Mouse (Mus musculus): ENCODE measurements around the gene Rph3a.
"Not testable (repeated sequence)": the region's sequence is repeated elsewhere in the genome, so short reads cannot be mapped to it uniquely, and the experiment has no call there.

The Rph3a gene

GRCm38 (mm10) chr5:120906791-120907733, 102.8 kb downstream of the Rph3a start, which contains the start of gene Oas1a:
TSS of gene Oas1a (minus strand) at chr5:120907521.
- not testable (repeated sequence) for DNase-seq

- no peak for DNase-seq
Measured at GRCm38 (mm10) chr5:120902056-120902455, 107.8 kb downstream of the Rph3a start.

GRCm38 (mm10) chr5:120900666-120901065, 109.2 kb downstream of the Rph3a start:
- DNase-seq = no peak

GRCm38 (mm10) chr5:120898726-120899125, 111.2 kb downstream of the Rph3a start:
- DNase-seq = no peak

- no peak for DNase-seq
Measured at GRCm38 (mm10) chr5:120898307-120898706, 111.6 kb downstream of the Rph3a start.

GRCm38 (mm10) chr5:120895231-120895900, 114.5 kb downstream of the Rph3a start:
- DNase-seq = no peak

- not testable (repeated sequence) for DNase-seq
Measured at GRCm38 (mm10) chr5:120894692-120895091, 115.2 kb downstream of the Rph3a start.

- not testable (repeated sequence) for DNase-seq
Measured at GRCm38 (mm10) chr5:120893866-120894265, 116.0 kb downstream of the Rph3a start.

- no peak for DNase-seq
Measured at GRCm38 (mm10) chr5:120892243-120892660, 117.6 kb downstream of the Rph3a start.

GRCm38 (mm10) chr5:120891566-120892242, 118.2 kb downstream of the Rph3a start:
- not testable (repeated sequence) for DNase-seq

- DNase-seq = no peak
Measured at GRCm38 (mm10) chr5:120890991-120891390, 118.9 kb downstream of the Rph3a start.

All from cerebellum, adult 9-11 months (tissue).